In genomic region chr7:27797906-27798811, GRCm38 (mm10) we compare ENCODE assay signal across 9 mouse cellular contexts. TPM values are rescaled to one million over a fixed set of nuclear protein-coding genes. Genes with fewer than 3 reads are reported as not detected.
A peak's percentile ranks its signal among the peaks of the same experiment; 100 is the strongest.
DNase-seq lines count a peak whose midpoint lies in the region; ATAC-seq and TF ChIP-seq lines count a peak whose summit lies in the region.
"Had no signal": no experiment of that assay in that cellular context is flagged by ENCODE, and none has a peak within 500 bp of the region (broad histone marks: within the 10 kb centered on the region; RNA-seq: fewer than 3 reads in every experiment).

No protein-coding gene starts in this region.

- H3K4me1 ChIP-seq in liver, embryonic 11.5 days (replicated peaks; ENCODE audit: control insufficient read depth, insufficient read depth, low read length), result no peaks in the 10 kb centered on the region
- no peaks in the 10 kb centered on the region for H3K4me1 ChIP-seq in liver, postnatal 0 days (ENCODE audit: insufficient read depth)
- H3K4me1 ChIP-seq in embryonic facial prominence, embryonic 13.5 days, result no peaks in the 10 kb centered on the region
- no peaks in the 10 kb centered on the region for H3K4me1 ChIP-seq in intestine, embryonic 15.5 days (replicated peaks)

- ATAC-seq in liver, embryonic 11.5 days (replicated peaks; ENCODE audit: low FRiP score), result no peak
- ATAC-seq in liver, postnatal 0 days, result no peak
- ATAC-seq in embryonic facial prominence, embryonic 13.5 days (ENCODE audit: insufficient number of reproducible peaks, insufficient read depth, low FRiP score, low TSS enrichment, low read depth), result no peak
- peak; percentile 41; the same call in 1 of the 2 replicates for ATAC-seq in intestine, embryonic 15.5 days

- no peaks in the 10 kb centered on the region for H3K36me3 ChIP-seq in liver, embryonic 11.5 days (ENCODE audit: control insufficient read depth, insufficient read depth, low read length)
- no peaks in the 10 kb centered on the region for H3K36me3 ChIP-seq in liver, postnatal 0 days (replicated peaks; ENCODE audit: insufficient read depth, low read length)
- H3K36me3 ChIP-seq in embryonic facial prominence, embryonic 13.5 days, result no peaks in the 10 kb centered on the region
- H3K36me3 ChIP-seq in intestine, embryonic 15.5 days, result no peaks in the 10 kb centered on the region
- H3K36me3 ChIP-seq: embryonic facial prominence, embryonic 15.5 days had no signal

- H3K9me3 ChIP-seq in liver, embryonic 11.5 days (ENCODE audit: control insufficient read depth, low read length), result no peaks in the 10 kb centered on the region
- no peaks in the 10 kb centered on the region for H3K9me3 ChIP-seq in liver, postnatal 0 days (ENCODE audit: low read length)
- 0 out of 2 replicates have a peak, but pooled peaks cover 5% of the 10 kb centered on the region for H3K9me3 ChIP-seq in embryonic facial prominence, embryonic 13.5 days
- no peaks in the 10 kb centered on the region for H3K9me3 ChIP-seq in intestine, embryonic 15.5 days

- WGBS in liver, embryonic 11.5 days, result 40% methylated on average over 8 of the region's 8 CpGs
- WGBS in liver, postnatal 0 days (ENCODE audit: insufficient replicate concordance), result 35% methylated on average over 8 of the region's 8 CpGs
- WGBS in embryonic facial prominence, embryonic 13.5 days, result 30% methylated on average over 8 of the region's 8 CpGs
- 31% methylated on average over 8 of the region's 8 CpGs for WGBS in intestine, embryonic 15.5 days

- no peak overlapping the region for H3K27ac ChIP-seq in liver, embryonic 11.5 days (ENCODE audit: low read depth, low read length)
- no peak overlapping the region for H3K27ac ChIP-seq in liver, postnatal 0 days (ENCODE audit: low read depth)
- no peak overlapping the region for H3K27ac ChIP-seq in embryonic facial prominence, embryonic 13.5 days
- no peak overlapping the region for H3K27ac ChIP-seq in intestine, embryonic 15.5 days
- H3K27ac ChIP-seq: embryonic facial prominence, embryonic 15.5 days had no signal

- TF ChIP-seq EP300 in liver, postnatal 0 days (IDR thresholded peaks at IDR 0.05; ENCODE audit: low read depth), result no peak

- no peaks in the 10 kb centered on the region for H3K27me3 ChIP-seq in liver, embryonic 11.5 days (replicated peaks; ENCODE audit: control insufficient read depth, insufficient read depth, low read length)
- H3K27me3 ChIP-seq in liver, postnatal 0 days (ENCODE audit: insufficient read depth, low read length), result no peaks in the 10 kb centered on the region
- no peaks in the 10 kb centered on the region for H3K27me3 ChIP-seq in embryonic facial prominence, embryonic 13.5 days
- no peaks in the 10 kb centered on the region for H3K27me3 ChIP-seq in intestine, embryonic 15.5 days (replicated peaks)
- H3K27me3 ChIP-seq: embryonic facial prominence, embryonic 15.5 days had no signal

- no peak overlapping the region for H3K4me3 ChIP-seq in liver, embryonic 11.5 days (ENCODE audit: low read depth, low read length)
- no peak overlapping the region for H3K4me3 ChIP-seq in liver, postnatal 0 days (ENCODE audit: low read depth, low read length)
- H3K4me3 ChIP-seq in embryonic facial prominence, embryonic 13.5 days, result no peak overlapping the region
- no peak overlapping the region for H3K4me3 ChIP-seq in intestine, embryonic 15.5 days (replicated peaks)
- H3K4me3 ChIP-seq: embryonic facial prominence, embryonic 15.5 days had no signal

- TF ChIP-seq CTCF in liver, postnatal 0 days (IDR thresholded peaks at IDR 0.05; ENCODE audit: low read depth), result no peak; the same call in 1 of the 2 replicates

- intact Hi-C loops in left cerebral cortex, postnatal 4 days (cut with DNase I), result no loop called here

- 0 out of 2 replicates have a peak overlapping the region, but pooled peaks have one; percentile 3 for H3K4me2 ChIP-seq in liver, embryonic 11.5 days
- no peak overlapping the region for H3K4me2 ChIP-seq in liver, postnatal 0 days (ENCODE audit: low read depth, low read length)
- H3K4me2 ChIP-seq in embryonic facial prominence, embryonic 13.5 days, result peak overlapping the region; percentile 38
- no peak overlapping the region for H3K4me2 ChIP-seq in intestine, embryonic 15.5 days (replicated peaks)
- H3K4me2 ChIP-seq: embryonic facial prominence, embryonic 15.5 days had no signal

- no peak overlapping the region for H3K9ac ChIP-seq in liver, embryonic 11.5 days (ENCODE audit: low read depth, low read length)
- H3K9ac ChIP-seq in liver, postnatal 0 days (replicated peaks), result no peak overlapping the region
- no peak overlapping the region for H3K9ac ChIP-seq in embryonic facial prominence, embryonic 13.5 days
- H3K9ac ChIP-seq in intestine, embryonic 15.5 days, result no peak overlapping the region
- H3K9ac ChIP-seq: embryonic facial prominence, embryonic 15.5 days had no signal

- DNase-seq in liver, embryonic 11.5 days (ENCODE audit: low spot score), result no peak
- DNase-seq in liver, postnatal 0 days, result no peak
- peak; percentile 69 for DNase-seq in retina, embryonic 14.5 days (ENCODE audit: low spot score)
- DNase-seq in left cerebral cortex, postnatal 4 days, result no peak
- no peak for DNase-seq in urinary bladder, adult 18-20 months (ENCODE audit: low spot score in 2 of 2)
- DNase-seq in adipocyte (ENCODE audit: low spot score), result no peak

RNA-seq across cellular contexts. Expression of gene Zfp626, which starts 8.8 kb away (rescaled TPM):
- polyA plus RNA-seq in liver, embryonic 11.5 days (2014; fragmentation: Nextera tagmentation; extraction: Ambion mirVana), result 1.6 and 2.3 TPM in 2 replicates
- 0.62 and 0.63 TPM in 2 replicates for polyA plus RNA-seq in liver, postnatal 0 days (2015; fragmentation: Nextera tagmentation; extraction: Ambion mirVana)
- 2.7 and 2.9 TPM in 2 replicates for polyA plus RNA-seq in embryonic facial prominence, embryonic 13.5 days (2015; fragmentation: Nextera tagmentation; extraction: Ambion mirVana)
- 1.6 and 1.8 TPM in 2 replicates for polyA plus RNA-seq in intestine, embryonic 15.5 days (2015; fragmentation: Nextera tagmentation; extraction: Ambion mirVana)
- 1 to 10 TPM; 8.2 to 9.2 TPM for total RNA-seq in left cerebral cortex, postnatal 4 days (2021)

RNA-seq across cellular contexts. Expression of gene Zfp59, which starts 40.2 kb away (rescaled TPM):
- 4.6 and 5.7 TPM in 2 replicates for polyA plus RNA-seq in liver, embryonic 11.5 days (2014; fragmentation: Nextera tagmentation; extraction: Ambion mirVana)
- 0.85 and 1.3 TPM in 2 replicates for polyA plus RNA-seq in liver, postnatal 0 days (2015; fragmentation: Nextera tagmentation; extraction: Ambion mirVana)
- polyA plus RNA-seq in embryonic facial prominence, embryonic 13.5 days (2015; fragmentation: Nextera tagmentation; extraction: Ambion mirVana), result 9.5 and 10.0 TPM in 2 replicates
- 5.9 and 6.4 TPM in 2 replicates for polyA plus RNA-seq in intestine, embryonic 15.5 days (2015; fragmentation: Nextera tagmentation; extraction: Ambion mirVana)
- total RNA-seq in left cerebral cortex, postnatal 4 days (2021), result 1 to 10 TPM; 5.8 to 6.2 TPM

RNA-seq across cellular contexts. Expression of gene Zfp607a, which starts 59.2 kb away (rescaled TPM):
- polyA plus RNA-seq in liver, embryonic 11.5 days (2014; fragmentation: Nextera tagmentation; extraction: Ambion mirVana), result 3.6 and 3.8 TPM in 2 replicates
- 0.66 and 0.73 TPM in 2 replicates for polyA plus RNA-seq in liver, postnatal 0 days (2015; fragmentation: Nextera tagmentation; extraction: Ambion mirVana)
- polyA plus RNA-seq in embryonic facial prominence, embryonic 13.5 days (2015; fragmentation: Nextera tagmentation; extraction: Ambion mirVana), result 4.2 and 5.1 TPM in 2 replicates
- 3.4 and 3.9 TPM in 2 replicates for polyA plus RNA-seq in intestine, embryonic 15.5 days (2015; fragmentation: Nextera tagmentation; extraction: Ambion mirVana)
- total RNA-seq in left cerebral cortex, postnatal 4 days (2021), result 1 to 10 TPM; 3.6 to 4.0 TPM

Comparison
In these comparisons a context has a peak if more than half of its experiments do, and no peak if none do; other contexts are left out.
1. H3K4me2 ChIP-seq: peak in liver, embryonic 11.5 days (single experiment) and embryonic facial prominence, embryonic 13.5 days (single experiment); none in liver, postnatal 0 days (single experiment) and intestine, embryonic 15.5 days (single experiment).